Mouse (Mus musculus): ENCODE results near the gene Gm973.

- TF ChIP-seq EP300 (IDR thresholded peaks at IDR 0.05) (no peak), CTCF (IDR thresholded peaks at IDR 0.05) (no peak)
Observed at GRCm38 (mm10) chr1:59608125-59608762, 92.2 kb downstream of the Gm973 start.
